Mouse (Mus musculus) heart, embryonic 11.5 days (tissue): ENCODE data around the gene Taar7f. TPM values are rescaled to one million over a fixed set of nuclear protein-coding genes. Genes with fewer than 3 reads are reported as not detected.

ENCODE experiments used
- ATAC-seq: fragments of 200-750 bp; cut with Nextera tagmentation; replicated peaks from 2 replicates; pipeline ENCODE4 v1.8.0; 2017; ENCODE audit warnings: moderate library complexity; ENCODE audit not compliant: insufficient number of reproducible peaks, low FRiP score, low TSS enrichment
- H3K27ac ChIP-seq: fragments of 300-500 bp; sonication (generic); 2 replicates; pipeline ENCODE4 v1.5.1; 2014; ENCODE audit warnings: mild to moderate bottlenecking, low read depth, low read length
- H3K27me3 ChIP-seq: fragments of 300-500 bp; sonication (generic); 2 replicates; pipeline ENCODE4 v1.6.1; 2014; ENCODE audit warnings: mild to moderate bottlenecking, low read length, mixed read lengths; ENCODE audit not compliant: control insufficient read depth, insufficient read depth
- H3K36me3 ChIP-seq: fragments of 300-500 bp; sonication (generic); 2 replicates; pipeline ENCODE4 v1.6.1; 2014; ENCODE audit warnings: mild to moderate bottlenecking, low read length, moderate library complexity, mixed read lengths; ENCODE audit not compliant: control insufficient read depth, insufficient read depth
- H3K4me1 ChIP-seq: fragments of 300-500 bp; sonication (generic); 2 replicates; pipeline ENCODE4 v1.6.1; 2014; ENCODE audit warnings: low read length; ENCODE audit not compliant: control insufficient read depth, insufficient read depth
- H3K4me2 ChIP-seq: fragments of 300-500 bp; sonication (generic); 2 replicates; pipeline ENCODE4 v1.6.1; 2014; ENCODE audit warnings: mild to moderate bottlenecking, moderate library complexity
- H3K4me3 ChIP-seq: fragments of 300-500 bp; sonication (generic); 2 replicates; pipeline ENCODE4 v1.5.1; 2014; ENCODE audit warnings: low read depth, low read length
- H3K9ac ChIP-seq: fragments of 300-500 bp; sonication (generic); 2 replicates; pipeline ENCODE4 v1.6.1; 2014; ENCODE audit warnings: mild to moderate bottlenecking, low read depth, low read length, moderate library complexity
- H3K9me3 ChIP-seq: fragments of 300-500 bp; sonication (generic); replicated peaks from 2 replicates; pipeline ENCODE4 v1.6.1; 2016; ENCODE audit warnings: low read length; ENCODE audit not compliant: control insufficient read depth
- WGBS: fragments of 180-500 bp; shearing (Covaris S2); extraction: QIAGEN DNeasy Blood & Tissue Kit; methylation state at CpG from one replicate; pipeline ENCODE4 v1.1.7; 2014; ENCODE audit not compliant: insufficient replicate concordance; 5-methylcytosine and 5-hydroxymethylcytosine counted together
- polyA plus RNA-seq: library from polyadenylated mRNA; unstranded; fragments of >200 nt; fragmentation: Nextera tagmentation; extraction: Ambion mirVana; gene quantifications from 2 replicates; pipeline ENCODE4 v1.2.1, GENCODE M21; 2014

Gene Taar7f
- not detected in 2 replicates for polyA plus RNA-seq

- no peak within 1 kb of the TSS for H3K4me3 ChIP-seq
- no peak for ATAC-seq
- no peak within 1 kb of the TSS for H3K27ac ChIP-seq
- H3K27me3 ChIP-seq, result no peaks in the 10 kb centered on the region
- H3K4me2 ChIP-seq, result no peak within 1 kb of the TSS
- no peaks in the 10 kb centered on the region for H3K9me3 ChIP-seq
- no peaks in the 10 kb centered on the region for H3K4me1 ChIP-seq
- H3K36me3 ChIP-seq, result no peaks in the 10 kb centered on the region
- no peak within 1 kb of the TSS for H3K9ac ChIP-seq
Observed at GRCm38 (mm10) chr10:24049210-24049609, at the start of gene Taar7f. TSS of gene Taar7f (plus strand) at chr10:24049510.

GRCm38 (mm10) chr10:23999639-24000038 lies 49.7 kb upstream of the Taar7f start, which contains the start of gene Taar7b:
TSS of gene Taar7b (plus strand) at chr10:23999939.
- Histone ChIP-seq H3K4me2 (no peak within 1 kb of the TSS), H3K9ac (no peak within 1 kb of the TSS), H3K9me3 (no peaks in the 10 kb centered on the region), H3K4me1 (no peaks in the 10 kb centered on the region), H3K36me3 (no peaks in the 10 kb centered on the region), H3K27ac (no peak within 1 kb of the TSS), H3K27me3 (no peaks in the 10 kb centered on the region), H3K4me3 (no peak within 1 kb of the TSS)
- WGBS, result 75% methylated on average over 1 of the region's 1 CpGs
- ATAC-seq, result no peak

GRCm38 (mm10) chr10:24006442-24006841 lies 42.9 kb upstream of the Taar7f start:
- H3K27me3 ChIP-seq, result no peaks in the 10 kb centered on the region
- H3K4me1 ChIP-seq, result no peaks in the 10 kb centered on the region
- H3K27ac ChIP-seq, result no peak overlapping the region
- no peaks in the 10 kb centered on the region for H3K9me3 ChIP-seq
- ATAC-seq, result no peak
- H3K4me3 ChIP-seq, result no peak overlapping the region
- H3K36me3 ChIP-seq, result no peaks in the 10 kb centered on the region
- no peak overlapping the region for H3K9ac ChIP-seq
- WGBS, result 58% methylated on average over 1 of the region's 1 CpGs
- no peak overlapping the region for H3K4me2 ChIP-seq

- H3K27me3 ChIP-seq, result no peaks in the 10 kb centered on the region
- H3K4me3 ChIP-seq, result no peak overlapping the region
- H3K4me1 ChIP-seq, result no peaks in the 10 kb centered on the region
- H3K27ac ChIP-seq, result no peak overlapping the region
- H3K4me2 ChIP-seq, result no peak overlapping the region
- no peaks in the 10 kb centered on the region for H3K9me3 ChIP-seq
- WGBS, result 32% methylated on average over 2 of the region's 2 CpGs
- H3K9ac ChIP-seq, result no peak overlapping the region
- ATAC-seq, result no peak
- no peaks in the 10 kb centered on the region for H3K36me3 ChIP-seq
Observed at GRCm38 (mm10) chr10:24007034-24007433, 42.3 kb upstream of the Taar7f start.

GRCm38 (mm10) chr10:24008143-24008542 lies 41.2 kb upstream of the Taar7f start:
- ATAC-seq, result no peak
- H3K9ac ChIP-seq, result no peak overlapping the region
- WGBS, result 81% methylated on average over 1 of the region's 1 CpGs
- H3K27me3 ChIP-seq, result no peaks in the 10 kb centered on the region
- no peaks in the 10 kb centered on the region for H3K36me3 ChIP-seq
- no peaks in the 10 kb centered on the region for H3K9me3 ChIP-seq
- no peak overlapping the region for H3K4me3 ChIP-seq
- no peaks in the 10 kb centered on the region for H3K4me1 ChIP-seq
- no peak overlapping the region for H3K4me2 ChIP-seq
- H3K27ac ChIP-seq, result no peak overlapping the region

- H3K4me3 ChIP-seq, result no peak within 1 kb of the TSS
- H3K27me3 ChIP-seq, result no peaks in the 10 kb centered on the region
- no peak within 1 kb of the TSS for H3K27ac ChIP-seq
- H3K4me2 ChIP-seq, result no peak within 1 kb of the TSS
- no peaks in the 10 kb centered on the region for H3K36me3 ChIP-seq
- no peak within 1 kb of the TSS for H3K9ac ChIP-seq
- ATAC-seq, result no peak
- no peaks in the 10 kb centered on the region for H3K9me3 ChIP-seq
- H3K4me1 ChIP-seq, result no peaks in the 10 kb centered on the region
Observed at GRCm38 (mm10) chr10:24026922-24027321, 22.4 kb upstream of the Taar7f start, which contains the start of gene Taar7d. TSS of gene Taar7d (plus strand) at chr10:24027222.

GRCm38 (mm10) chr10:24031347-24031746 lies 18.0 kb upstream of the Taar7f start:
- no peak for ATAC-seq
- H3K9me3 ChIP-seq, result no peaks in the 10 kb centered on the region
- no peaks in the 10 kb centered on the region for H3K27me3 ChIP-seq
- no peak overlapping the region for H3K27ac ChIP-seq
- H3K4me1 ChIP-seq, result no peaks in the 10 kb centered on the region
- no peak overlapping the region for H3K4me3 ChIP-seq
- no peaks in the 10 kb centered on the region for H3K36me3 ChIP-seq
- H3K4me2 ChIP-seq, result no peak overlapping the region
- H3K9ac ChIP-seq, result no peak overlapping the region

- no peak within 1 kb of the TSS for H3K27ac ChIP-seq
- no peak within 1 kb of the TSS for H3K4me3 ChIP-seq
- H3K9ac ChIP-seq, result no peak within 1 kb of the TSS
- no peak within 1 kb of the TSS for H3K4me2 ChIP-seq
- no peaks in the 10 kb centered on the region for H3K4me1 ChIP-seq
- H3K27me3 ChIP-seq, result no peaks in the 10 kb centered on the region
- H3K36me3 ChIP-seq, result no peaks in the 10 kb centered on the region
- WGBS, result 81% methylated on average over 2 of the region's 2 CpGs
- H3K9me3 ChIP-seq, result no peaks in the 10 kb centered on the region
- ATAC-seq, result no peak
Observed at GRCm38 (mm10) chr10:24037314-24037713, 12.0 kb upstream of the Taar7f start, which contains the start of gene Taar7e. TSS of gene Taar7e (plus strand) at chr10:24037614.

GRCm38 (mm10) chr10:24040120-24040869 lies 9.0 kb upstream of the Taar7f start:
- no peaks in the 10 kb centered on the region for H3K27me3 ChIP-seq
- WGBS, result 38% methylated on average over 2 of the region's 2 CpGs
- no peak overlapping the region for H3K4me2 ChIP-seq

More at GRCm38 (mm10) chr10:24040120-24040869, 9.0 kb upstream of the Taar7f start:
- no peaks in the 10 kb centered on the region for H3K9me3 ChIP-seq
- no peak overlapping the region for H3K4me3 ChIP-seq
- ATAC-seq, result no peak
- H3K4me1 ChIP-seq, result no peaks in the 10 kb centered on the region
- no peaks in the 10 kb centered on the region for H3K36me3 ChIP-seq
- no peak overlapping the region for H3K27ac ChIP-seq
- no peak overlapping the region for H3K9ac ChIP-seq
